Comparison of ENCODE assay signal across 10 mouse cellular contexts in the genomic region with DNA sequence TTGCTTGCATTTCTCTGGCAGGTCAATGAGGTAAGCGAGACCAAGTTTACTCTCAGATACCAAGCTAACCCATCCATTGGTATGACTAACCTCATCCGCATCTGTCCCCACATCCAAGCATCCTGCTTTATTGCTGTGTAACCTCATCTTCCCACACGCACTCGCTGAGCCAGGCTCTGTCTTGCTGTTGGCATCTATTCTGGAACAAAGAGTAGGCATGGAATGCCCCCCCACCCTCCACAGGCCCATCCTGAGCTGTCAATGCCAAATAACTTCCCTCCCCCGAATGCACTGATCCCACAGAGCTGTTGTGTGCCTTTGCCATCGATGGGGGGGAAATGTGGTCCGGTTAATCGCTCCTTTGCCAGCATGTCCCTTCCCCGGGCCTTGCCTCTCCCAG.
"Had no signal": no experiment of that assay in that cellular context is flagged by ENCODE, and none has a peak within 500 bp of the region (broad histone marks: within the 10 kb centered on the region; RNA-seq: fewer than 3 reads in every experiment).

No protein-coding gene starts in this region.

- DNase-seq: kidney, adult 18-20 months; kidney, postnatal 10 days; kidney, postnatal 4 days; liver; liver, embryonic 13.5 days; liver, postnatal 0 days; lung, postnatal 14 days; thymus, postnatal 4 days had no signal

- ATAC-seq: intestine, embryonic 15.5 days; liver, postnatal 0 days; midbrain, embryonic 15.5 days had no signal
